Mouse (Mus musculus): ENCODE results near the gene Khnyn.
A peak's percentile ranks its signal among the peaks of the same experiment; 100 is the strongest.

Gene Khnyn

GRCm38 (mm10) chr14:55922475-55923232 is 37.9 kb downstream of the Khnyn start:
- no peak for DNase-seq

- DNase-seq, result no peak
Observed at GRCm38 (mm10) chr14:55926847-55927246, 42.1 kb downstream of the Khnyn start.

DNA sequence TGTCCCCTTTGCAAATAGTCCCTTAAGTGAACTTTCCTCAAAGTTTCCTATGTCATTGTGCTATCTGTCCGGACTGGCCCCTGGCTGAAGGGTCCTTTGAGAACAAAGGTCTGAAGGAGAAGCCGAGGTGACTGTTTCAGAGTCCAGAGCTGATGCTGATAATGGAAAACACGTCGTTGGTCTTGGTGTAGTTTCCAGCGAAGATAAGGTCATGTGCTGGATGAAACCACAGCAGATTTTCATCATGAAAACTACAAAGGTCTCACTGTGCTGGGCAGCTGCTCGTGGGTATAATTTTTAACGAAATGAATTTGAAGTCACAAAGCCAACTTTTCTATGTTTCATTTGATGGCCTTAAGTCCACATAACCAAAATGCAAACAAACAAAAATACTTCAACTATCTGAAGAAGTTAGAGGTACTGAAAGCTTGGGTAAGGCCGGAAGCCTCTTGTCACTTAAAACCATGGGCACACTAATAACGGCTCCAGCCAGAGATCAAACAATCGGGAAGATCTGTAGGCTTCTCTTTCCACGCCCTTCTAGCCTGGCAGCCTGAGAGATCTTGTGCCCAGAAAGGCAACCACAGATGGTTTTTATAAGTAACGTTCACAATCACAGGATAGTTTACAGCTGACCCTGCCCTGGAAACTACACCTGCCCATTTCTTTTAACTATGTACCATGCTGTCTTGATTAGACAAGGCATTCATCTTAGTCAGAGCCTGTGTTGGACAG is 44.7 kb downstream of the Khnyn start:
- no peak for DNase-seq

- no peak for DNase-seq
Observed at GRCm38 (mm10) chr14:55933586-55933985, 48.8 kb downstream of the Khnyn start.

DNA sequence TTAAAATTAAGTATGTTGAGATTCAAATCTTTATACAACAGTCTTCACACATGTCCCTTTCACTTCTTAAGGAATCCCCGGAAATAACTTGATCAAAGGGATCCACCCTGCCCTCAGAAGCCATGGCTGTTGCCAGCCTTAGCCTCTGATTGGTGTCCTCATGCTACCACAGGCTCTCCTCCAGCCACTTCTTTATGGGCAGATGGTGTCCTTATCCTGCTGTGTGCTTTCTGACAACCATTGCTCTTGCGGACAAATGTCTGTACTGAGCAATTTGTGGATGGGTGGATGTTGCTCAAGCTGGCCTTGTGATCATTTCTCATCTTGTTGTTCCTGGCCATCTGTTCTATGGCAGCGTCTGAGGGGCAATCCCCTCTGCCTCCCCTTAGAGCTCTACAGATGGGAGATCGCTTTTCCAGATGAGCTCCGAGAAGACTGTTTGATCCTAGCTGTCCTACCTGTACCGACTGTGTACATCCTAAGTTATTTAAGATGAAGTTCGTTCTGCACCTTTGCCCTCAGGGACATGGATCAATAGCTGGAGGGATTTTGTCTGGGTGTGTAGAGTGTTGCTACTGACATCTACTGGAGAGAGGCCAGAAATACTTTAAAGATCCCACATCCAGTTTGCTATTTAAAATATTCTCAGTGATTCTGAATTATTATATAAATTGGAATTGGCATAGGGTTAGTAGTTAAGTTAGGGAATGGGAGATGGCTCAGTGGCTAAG is 55.5 kb downstream of the Khnyn start:
- DNase-seq, result peak; percentile 15

DNA sequence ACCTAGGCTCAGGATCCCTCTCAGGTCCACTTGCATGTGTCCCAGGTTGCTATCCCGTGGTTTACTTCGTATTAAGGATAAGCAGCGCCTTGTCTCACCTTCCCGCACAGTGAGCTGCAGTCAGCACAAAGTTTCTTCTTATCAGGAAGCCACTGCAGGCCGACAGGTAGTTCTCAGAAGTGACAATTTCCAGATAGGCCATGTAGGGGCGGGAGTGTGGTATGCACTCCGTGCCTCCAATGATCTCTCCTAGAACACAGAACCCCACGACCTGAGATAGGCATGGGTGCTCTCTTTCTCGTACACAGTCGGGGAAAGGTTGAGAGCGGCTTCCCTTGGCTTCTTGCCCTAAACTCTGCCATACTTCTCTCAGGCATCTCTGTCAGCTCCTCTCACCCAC is 58.9 kb downstream of the Khnyn start:
- DNase-seq, result no peak

DNA sequence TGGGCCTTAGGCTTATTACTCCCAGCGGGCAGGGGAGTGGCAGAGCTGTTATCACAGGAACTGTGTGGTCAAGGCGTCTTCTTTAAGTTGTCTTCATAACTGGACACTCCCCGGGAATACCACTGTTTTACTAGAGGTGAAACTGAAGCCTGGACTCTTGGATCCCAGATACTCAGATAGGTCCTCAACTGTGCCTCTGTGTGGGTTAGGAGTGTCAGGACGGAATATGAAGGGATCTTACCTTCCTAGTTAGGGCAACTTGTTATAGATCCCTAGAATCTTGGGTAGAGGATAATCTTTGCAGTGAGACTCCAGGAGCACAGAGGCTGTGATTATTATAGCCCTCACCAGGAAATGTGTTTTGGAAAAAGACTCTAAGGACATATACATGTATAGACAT is 59.8 kb downstream of the Khnyn start, which contains the start of gene Cma1:
TSS of gene Cma1 (minus strand) at position 101 of the 400 bp plus-strand sequence.
- DNase-seq, result no peak

DNA sequence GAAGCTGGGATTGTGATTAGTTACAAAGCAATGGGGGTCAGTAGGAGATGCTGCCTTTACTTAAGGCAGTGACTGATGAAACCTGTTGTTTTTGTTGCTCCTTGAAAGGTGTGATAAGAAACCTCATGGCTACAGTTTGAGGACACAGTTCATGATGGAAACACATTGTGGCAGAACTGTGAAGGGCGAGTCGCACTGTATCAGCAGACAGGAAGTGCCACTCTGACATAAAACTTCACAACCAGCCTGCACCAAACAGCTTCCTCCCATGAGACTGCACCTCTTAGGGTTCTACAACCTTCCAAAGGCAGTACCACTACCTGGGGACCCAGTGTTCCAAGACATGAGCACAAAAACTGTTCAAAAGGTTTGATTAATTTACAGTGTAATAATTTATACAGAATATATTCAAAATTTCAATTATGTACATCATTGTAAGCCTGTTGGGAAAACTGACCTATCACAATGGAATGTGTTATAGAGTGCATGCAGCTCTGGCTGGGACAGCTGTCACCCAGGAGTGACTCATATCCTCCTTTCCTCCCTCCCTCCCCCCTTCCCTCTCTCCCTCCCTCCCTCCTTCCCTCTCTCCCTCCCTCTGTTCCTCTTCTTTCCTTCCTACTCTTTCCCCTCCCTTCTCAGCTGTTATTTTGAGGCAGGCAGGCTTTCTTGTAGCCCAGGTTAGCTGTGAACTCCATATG is 61.7 kb downstream of the Khnyn start:
- DNase-seq, result no peak

All from cerebellum, adult 11 months (tissue).